ENCODE assay signal across 31 mouse cellular contexts in genomic region chr11:100782568-100782967, GRCm38 (mm10). TPM values are rescaled to one million over a fixed set of nuclear protein-coding genes. Genes with fewer than 3 reads are reported as not detected.
DNase-seq lines count a peak whose midpoint lies in the region; ATAC-seq and TF ChIP-seq lines count a peak whose summit lies in the region.
"Had no signal": no experiment of that assay in that cellular context is flagged by ENCODE, and none has a peak within 500 bp of the region (broad histone marks: within the 10 kb centered on the region; RNA-seq: fewer than 3 reads in every experiment).

No protein-coding gene starts in this region.

- WGBS in heart, postnatal 0 days, result 83% methylated on average over 13 of the region's 13 CpGs
- 78% methylated on average over 13 of the region's 13 CpGs for WGBS in heart, adult 2 months
- 82% methylated on average over 13 of the region's 13 CpGs for WGBS in lung, embryonic 16.5 days
- WGBS in hindbrain, embryonic 10.5 days, result 86% methylated on average over 13 of the region's 13 CpGs

- intact Hi-C loops in heart, adult 2 months (cut with DNase I), result no loop called here

- H3K27ac ChIP-seq in heart, postnatal 0 days (ENCODE audit: low read depth), result 0 out of 2 replicates have a peak overlapping the region, but pooled peaks have one; percentile 8
- H3K27ac ChIP-seq in heart, adult 2 months, result no peak overlapping the region
- H3K27ac ChIP-seq in lung, embryonic 16.5 days (ENCODE audit: low read length), result peak overlapping the region; percentile 1; the same call in 1 of the 2 replicates
- no peak overlapping the region for H3K27ac ChIP-seq in hindbrain, embryonic 10.5 days
- H3K27ac ChIP-seq: hindbrain, embryonic 13.5 days; kidney, postnatal 0 days; left cerebral cortex, adult 2 months; liver, embryonic 15.5 days; midbrain, embryonic 12.5 days had no signal

- H3K9ac ChIP-seq in heart, postnatal 0 days (replicated peaks; ENCODE audit: low read depth, low read length), result no peak overlapping the region
- H3K9ac ChIP-seq in heart, adult 2 months (ENCODE audit: low read depth, low read length), result no peak overlapping the region
- H3K9ac ChIP-seq in lung, embryonic 16.5 days (ENCODE audit: low read length), result no peak overlapping the region
- H3K9ac ChIP-seq: hindbrain, embryonic 13.5 days; liver, embryonic 15.5 days; midbrain, embryonic 12.5 days had no signal

- no peak for TF ChIP-seq POLR2A in heart, adult 2 months (IDR thresholded peaks at IDR 0.05; ENCODE audit: insufficient read depth, low read depth, low read length)

- H3K9me3 ChIP-seq in heart, postnatal 0 days (replicated peaks; ENCODE audit: control insufficient read depth, low read length), result no peaks in the 10 kb centered on the region
- no peaks in the 10 kb centered on the region for H3K9me3 ChIP-seq in lung, embryonic 16.5 days (ENCODE audit: control insufficient read depth, low read length)
- no peaks in the 10 kb centered on the region for H3K9me3 ChIP-seq in hindbrain, embryonic 10.5 days
- H3K9me3 ChIP-seq: hindbrain, embryonic 13.5 days; liver, embryonic 15.5 days; midbrain, embryonic 12.5 days had no signal

- no peaks in the 10 kb centered on the region for H3K79me2 ChIP-seq in heart, adult 2 months (replicated peaks; ENCODE audit: control insufficient read depth, insufficient read depth, low read length)

- no peak overlapping the region for H3K4me2 ChIP-seq in heart, postnatal 0 days (ENCODE audit: low read depth, low read length)
- no peak overlapping the region for H3K4me2 ChIP-seq in lung, embryonic 16.5 days (ENCODE audit: low read depth, low read length)
- H3K4me2 ChIP-seq: hindbrain, embryonic 13.5 days; liver, embryonic 15.5 days; midbrain, embryonic 12.5 days had no signal

- H3K4me3 ChIP-seq in heart, postnatal 0 days (ENCODE audit: low read depth, low read length), result no peak overlapping the region
- no peak overlapping the region for H3K4me3 ChIP-seq in heart, adult 2 months
- H3K4me3 ChIP-seq in lung, embryonic 16.5 days (ENCODE audit: low read length), result no peak overlapping the region
- no peak overlapping the region for H3K4me3 ChIP-seq in hindbrain, embryonic 10.5 days
- H3K4me3 ChIP-seq: hindbrain, embryonic 13.5 days; left cerebral cortex, adult 2 months; liver, embryonic 15.5 days; midbrain, embryonic 12.5 days had no signal

- peaks cover 83% of the 10 kb centered on the region for H3K36me3 ChIP-seq in heart, postnatal 0 days (replicated peaks; ENCODE audit: control insufficient read depth, insufficient read depth, low read length)
- peaks cover 2% of the 10 kb centered on the region for H3K36me3 ChIP-seq in heart, adult 2 months (ENCODE audit: control insufficient read depth, insufficient read depth, low read length)
- peaks cover 12% of the 10 kb centered on the region; the same call in 1 of the 2 replicates for H3K36me3 ChIP-seq in lung, embryonic 16.5 days (ENCODE audit: control insufficient read depth, insufficient read depth, low read length)
- peaks cover 33% of the 10 kb centered on the region for H3K36me3 ChIP-seq in hindbrain, embryonic 10.5 days

- no peak for DNase-seq in heart, postnatal 0 days (ENCODE audit: low spot score)
- no peak for DNase-seq in heart, adult 2 months
- no peak for DNase-seq in lung, postnatal 25 days (ENCODE audit: low spot score)
- peak; percentile 56 for DNase-seq in kidney, postnatal 10 days
- no peak for DNase-seq in hindbrain, embryonic 10.5 days (ENCODE audit: low spot score)
- DNase-seq in layer of hippocampus, adult 8-10 months (ENCODE audit: low spot score in 2 of 2), result no peak
- DNase-seq: adrenal gland, postnatal 10 days; B cell, adult 2 months; cerebellum, adult 9-10 months; gastrocnemius, postnatal 10 days; heart, postnatal 14 days; layer of hippocampus, adult 9-11 months; thymus, adult 2 months; thymus, postnatal 4 days had no signal

- no peak for ATAC-seq in heart, postnatal 0 days (ENCODE audit: insufficient read depth, low read depth)
- no peak for ATAC-seq in lung, embryonic 16.5 days (ENCODE audit: low read depth)
- ATAC-seq: forebrain, embryonic 14.5 days had no signal

- no peaks in the 10 kb centered on the region for H3K4me1 ChIP-seq in heart, postnatal 0 days (ENCODE audit: control insufficient read depth, insufficient read depth)
- peaks cover 2% of the 10 kb centered on the region for H3K4me1 ChIP-seq in heart, adult 2 months (ENCODE audit: control insufficient read depth, insufficient read depth, low read length)
- 0 out of 2 replicates have a peak, but pooled peaks cover 3% of the 10 kb centered on the region for H3K4me1 ChIP-seq in lung, embryonic 16.5 days (replicated peaks; ENCODE audit: control insufficient read depth, insufficient read depth, low read length)
- peaks cover 17% of the 10 kb centered on the region for H3K4me1 ChIP-seq in hindbrain, embryonic 10.5 days (replicated peaks)
- H3K4me1 ChIP-seq: hindbrain, embryonic 13.5 days; midbrain, embryonic 12.5 days had no signal

- TF ChIP-seq CTCF in heart, postnatal 0 days (IDR thresholded peaks at IDR 0.05; ENCODE audit: low read depth), result no peak
- TF ChIP-seq CTCF in heart, adult 2 months (IDR thresholded peaks at IDR 0.05), result no peak

- H3K27me3 ChIP-seq in heart, postnatal 0 days (ENCODE audit: control insufficient read depth, insufficient read depth, low read length), result no peaks in the 10 kb centered on the region
- no peaks in the 10 kb centered on the region for H3K27me3 ChIP-seq in heart, adult 2 months (ENCODE audit: control insufficient read depth, insufficient read depth, low read length)
- no peaks in the 10 kb centered on the region for H3K27me3 ChIP-seq in lung, embryonic 16.5 days (ENCODE audit: control insufficient read depth, insufficient read depth, low read depth, low read length)
- H3K27me3 ChIP-seq in hindbrain, embryonic 10.5 days (ENCODE audit: insufficient read depth, poor library complexity, severe bottlenecking), result no peaks in the 10 kb centered on the region
- H3K27me3 ChIP-seq: CH12.LX; hindbrain, embryonic 13.5 days; liver, embryonic 15.5 days; midbrain, embryonic 12.5 days had no signal

- TF ChIP-seq EP300 in heart, postnatal 0 days (IDR thresholded peaks at IDR 0.05; ENCODE audit: low read depth), result no peak
- no peak for TF ChIP-seq EP300 in heart, adult 2 months (IDR thresholded peaks at IDR 0.05; ENCODE audit: insufficient read depth, low read depth, low read length)

RNA-seq across cellular contexts. Expression of gene Ghdc, which starts 11.8 kb away (rescaled TPM):
- total RNA-seq in heart, postnatal 0 days (2014; rRNA removed; ENCODE audit: low replicate concordance), result 8.2 and 13.0 TPM in 2 replicates
- polyA plus RNA-seq in heart, postnatal 0 days (2015; fragmentation: Nextera tagmentation; extraction: Ambion mirVana), result 6.8 and 7.0 TPM in 2 replicates
- 10 to 100 TPM; 10.1 to 11.6 TPM for total RNA-seq in heart, adult 2 months (2021)
- polyA plus RNA-seq in heart, adult 2 months (2012; rRNA removed), result 11.2 and 12.8 TPM in 2 replicates
- 6.2 and 6.8 TPM in 2 replicates for polyA plus RNA-seq in lung, embryonic 16.5 days (2015; fragmentation: Nextera tagmentation; extraction: Ambion mirVana)
- polyA plus RNA-seq in hindbrain, embryonic 10.5 days (2016; fragmentation: Nextera tagmentation; extraction: Ambion mirVana), result 3.9 and 4.3 TPM in 2 replicates
- total RNA-seq in layer of hippocampus, adult 8-10 months (2022), result 1 to 10 TPM; 6.2 to 7.7 (median 6.9) TPM

RNA-seq across cellular contexts. Expression of gene Hcrt, which starts 19.8 kb away (rescaled TPM):
- total RNA-seq in heart, postnatal 0 days (2014; rRNA removed; ENCODE audit: low replicate concordance), result not detected in 2 replicates
- polyA plus RNA-seq in heart, postnatal 0 days (2015; fragmentation: Nextera tagmentation; extraction: Ambion mirVana), result not detected in 2 replicates
- total RNA-seq in heart, adult 2 months (2021), result not detected
- not detected in 2 replicates for polyA plus RNA-seq in heart, adult 2 months (2012; rRNA removed)
- polyA plus RNA-seq in lung, embryonic 16.5 days (2015; fragmentation: Nextera tagmentation; extraction: Ambion mirVana), result not detected in 2 replicates
- polyA plus RNA-seq in hindbrain, embryonic 10.5 days (2016; fragmentation: Nextera tagmentation; extraction: Ambion mirVana), result not detected in 2 replicates
- total RNA-seq in layer of hippocampus, adult 8-10 months (2022), result not detected
- total RNA-seq: adrenal gland, postnatal 10 days; CH12.LX; gastrocnemius, postnatal 10 days; granulocyte monocyte progenitor cell, adult 5-6 weeks; heart, postnatal 14 days; left cerebral cortex, adult 2 months; megakaryocyte progenitor cell, adult 5-6 weeks; monocyte, adult 5-6 weeks; neutrophil, adult 5-6 weeks had no signal
- polyA plus RNA-seq: embryonic facial prominence, embryonic 14.5 days; kidney, postnatal 0 days; limb, embryonic 14.5 days; liver, embryonic 15.5 days; lung, postnatal 0 days; midbrain, embryonic 12.5 days; small intestine, adult 2 months; stomach, embryonic 16.5 days had no signal

RNA-seq across cellular contexts. Expression of gene Kcnh4, which starts 22.8 kb away (rescaled TPM):
- not detected in 2 replicates for total RNA-seq in heart, postnatal 0 days (2014; rRNA removed; ENCODE audit: low replicate concordance)
- not detected in 2 replicates for polyA plus RNA-seq in heart, postnatal 0 days (2015; fragmentation: Nextera tagmentation; extraction: Ambion mirVana)
- not detected for total RNA-seq in heart, adult 2 months (2021)
- 0.04 TPM in 1 of 2 replicates, not detected in the other for polyA plus RNA-seq in heart, adult 2 months (2012; rRNA removed)
- polyA plus RNA-seq in lung, embryonic 16.5 days (2015; fragmentation: Nextera tagmentation; extraction: Ambion mirVana), result not detected in 2 replicates
- polyA plus RNA-seq in hindbrain, embryonic 10.5 days (2016; fragmentation: Nextera tagmentation; extraction: Ambion mirVana), result 1.5 and 4.4 TPM in 2 replicates
- 1 to 10 TPM; 2.3 to 3.4 (median 2.7) TPM for total RNA-seq in layer of hippocampus, adult 8-10 months (2022)
- total RNA-seq: gastrocnemius, postnatal 10 days; granulocyte monocyte progenitor cell, adult 5-6 weeks; heart, postnatal 14 days; megakaryocyte progenitor cell, adult 5-6 weeks; monocyte, adult 5-6 weeks had no signal
- polyA plus RNA-seq: kidney, postnatal 0 days; liver, embryonic 15.5 days; lung, postnatal 0 days had no signal

RNA-seq across cellular contexts. Expression of gene Rab5c, which starts 44.6 kb away (rescaled TPM):
- 99.1 and 117 TPM in 2 replicates for total RNA-seq in heart, postnatal 0 days (2014; rRNA removed; ENCODE audit: low replicate concordance)
- 11.0 and 12.0 TPM in 2 replicates for polyA plus RNA-seq in heart, postnatal 0 days (2015; fragmentation: Nextera tagmentation; extraction: Ambion mirVana)
- total RNA-seq in heart, adult 2 months (2021), result 10 to 100 TPM; 53.0 to 56.3 TPM
- 69.3 and 97.8 TPM in 2 replicates for polyA plus RNA-seq in heart, adult 2 months (2012; rRNA removed)
- polyA plus RNA-seq in lung, embryonic 16.5 days (2015; fragmentation: Nextera tagmentation; extraction: Ambion mirVana), result 34.3 and 39.8 TPM in 2 replicates
- polyA plus RNA-seq in hindbrain, embryonic 10.5 days (2016; fragmentation: Nextera tagmentation; extraction: Ambion mirVana), result 16.8 and 37.2 TPM in 2 replicates
- 100 to 1,000 TPM; 134 to 163 (median 148) TPM for total RNA-seq in layer of hippocampus, adult 8-10 months (2022)

Comparison
In these comparisons a context has a peak if more than half of its experiments do, and no peak if none do; other contexts are left out.
1. H3K27ac ChIP-seq: peak in heart, postnatal 0 days (single experiment) and lung, embryonic 16.5 days (single experiment); none in heart, adult 2 months (single experiment) and hindbrain, embryonic 10.5 days (single experiment).